Mouse (Mus musculus): Measurements from ENCODE around the gene Pip4k2a.
A peak's percentile ranks its signal among the peaks of the same experiment; 100 is the strongest.
"Not testable (repeated sequence)": the region's sequence is repeated elsewhere in the genome, so short reads cannot be mapped to it uniquely, and the experiment has no call there.

Gene Pip4k2a

DNA sequence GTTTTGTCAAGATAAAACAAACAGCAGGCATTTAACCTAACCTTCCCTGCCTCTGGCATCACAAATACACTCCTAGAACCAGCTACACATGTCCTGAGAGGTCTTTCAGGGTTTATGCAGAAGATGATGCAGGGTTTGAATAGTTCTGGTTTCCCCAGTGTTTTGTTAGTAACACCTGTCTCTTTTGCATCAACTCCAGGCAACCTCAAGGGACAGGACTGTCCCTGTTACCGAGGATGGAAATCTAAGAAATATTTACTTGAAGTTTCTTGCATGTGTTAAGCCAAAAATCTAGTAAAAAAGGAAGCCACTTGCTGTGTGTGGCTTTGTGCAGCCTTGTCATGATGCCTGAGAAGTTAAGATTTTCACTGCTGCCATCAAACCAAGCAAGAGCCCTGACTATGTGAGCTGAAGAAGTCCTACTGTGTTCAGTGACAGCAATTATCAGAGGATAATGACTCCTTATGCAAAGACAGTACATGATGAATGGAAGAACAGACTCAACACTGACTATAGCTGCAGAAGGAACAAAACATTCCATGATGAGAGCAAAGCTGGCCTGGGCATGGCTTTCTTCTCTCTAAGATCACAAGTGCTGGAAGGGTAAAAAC lies 76.3 kb downstream of the Pip4k2a start:
- DNase-seq = no peak

DNA sequence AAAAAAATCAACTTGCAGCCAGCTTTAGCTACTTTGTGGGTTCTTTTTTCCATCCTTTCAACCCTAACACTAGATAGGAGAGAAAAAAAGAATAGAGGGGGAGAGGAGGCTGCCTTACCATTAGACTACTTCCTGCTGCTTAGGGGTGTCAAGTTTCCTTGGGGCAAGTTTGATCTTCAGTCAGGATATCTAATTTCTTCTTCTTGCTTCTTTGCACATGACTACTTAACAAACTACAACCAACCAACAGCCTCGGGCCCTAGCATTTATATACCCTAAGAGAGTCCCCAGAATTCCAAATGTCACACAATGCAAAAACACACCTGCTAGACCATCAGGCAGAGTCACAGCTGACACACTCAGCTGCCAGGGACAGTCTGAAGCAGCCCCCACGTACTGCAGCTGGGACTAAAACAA lies 77.5 kb downstream of the Pip4k2a start:
- no peak for DNase-seq

DNA sequence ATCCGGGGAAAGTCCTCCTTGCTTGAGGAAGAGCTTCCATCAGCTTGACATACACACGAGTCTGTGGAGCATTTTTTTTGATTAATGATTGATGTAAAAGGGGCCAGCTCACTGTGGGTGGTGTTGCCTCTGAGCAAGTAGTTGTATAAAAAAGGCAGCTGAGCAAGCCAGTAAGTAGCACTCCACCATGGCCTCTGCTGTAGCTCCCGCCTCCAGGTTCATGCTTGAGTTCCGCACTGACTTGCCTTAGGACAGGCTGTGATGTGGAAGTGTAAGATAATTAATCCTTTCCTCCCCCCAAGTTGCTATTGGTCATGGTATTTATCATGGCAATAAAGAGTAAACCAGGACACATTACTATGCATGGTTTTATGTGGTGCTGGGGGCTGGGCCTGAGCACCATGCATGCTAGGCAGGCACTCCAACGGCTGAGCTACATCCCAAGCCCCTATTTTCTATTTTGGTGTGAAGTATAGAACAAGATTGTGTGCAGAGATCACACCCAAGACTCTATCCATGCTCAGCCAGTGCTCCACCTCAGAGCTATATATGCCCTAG lies 78.0 kb downstream of the Pip4k2a start:
- DNase-seq = no peak

DNA sequence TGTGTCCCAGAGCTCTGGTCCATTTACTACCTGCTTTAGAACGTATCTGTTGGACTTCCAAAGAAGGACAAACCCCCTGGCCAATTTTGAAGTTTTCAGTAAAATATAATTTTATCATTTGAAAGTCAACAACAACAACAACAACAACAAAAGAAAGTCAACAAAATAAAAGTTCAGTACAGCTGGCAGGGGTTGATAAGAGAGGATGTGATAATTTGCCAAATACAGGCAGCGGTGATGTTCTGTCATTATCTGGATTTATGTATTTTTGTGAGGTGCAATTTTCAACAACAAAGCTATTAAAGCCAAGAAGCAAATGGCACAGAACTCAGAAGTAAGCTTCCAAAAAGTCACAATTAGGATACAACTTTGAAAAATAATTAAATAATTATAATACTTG lies 80.1 kb downstream of the Pip4k2a start:
- DNase-seq = no peak

DNA sequence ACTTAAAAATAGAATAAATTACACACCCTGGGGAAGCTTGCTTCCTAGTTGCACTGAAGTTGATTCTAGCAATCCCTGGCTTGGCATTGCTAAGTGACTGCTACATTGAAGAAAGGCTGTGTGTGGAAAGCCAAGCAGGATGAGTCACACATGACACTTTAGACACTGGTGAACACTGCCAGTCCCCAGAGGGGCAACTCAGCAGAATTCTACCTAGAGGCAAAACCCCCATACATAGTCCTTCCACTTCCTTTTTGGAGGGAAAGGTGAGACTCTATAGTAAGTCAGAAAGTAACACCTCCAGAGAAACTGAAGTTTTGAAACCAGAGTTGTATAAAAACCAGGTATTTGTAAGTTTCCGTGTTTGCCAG lies 80.6 kb downstream of the Pip4k2a start:
- no peak for DNase-seq

DNA sequence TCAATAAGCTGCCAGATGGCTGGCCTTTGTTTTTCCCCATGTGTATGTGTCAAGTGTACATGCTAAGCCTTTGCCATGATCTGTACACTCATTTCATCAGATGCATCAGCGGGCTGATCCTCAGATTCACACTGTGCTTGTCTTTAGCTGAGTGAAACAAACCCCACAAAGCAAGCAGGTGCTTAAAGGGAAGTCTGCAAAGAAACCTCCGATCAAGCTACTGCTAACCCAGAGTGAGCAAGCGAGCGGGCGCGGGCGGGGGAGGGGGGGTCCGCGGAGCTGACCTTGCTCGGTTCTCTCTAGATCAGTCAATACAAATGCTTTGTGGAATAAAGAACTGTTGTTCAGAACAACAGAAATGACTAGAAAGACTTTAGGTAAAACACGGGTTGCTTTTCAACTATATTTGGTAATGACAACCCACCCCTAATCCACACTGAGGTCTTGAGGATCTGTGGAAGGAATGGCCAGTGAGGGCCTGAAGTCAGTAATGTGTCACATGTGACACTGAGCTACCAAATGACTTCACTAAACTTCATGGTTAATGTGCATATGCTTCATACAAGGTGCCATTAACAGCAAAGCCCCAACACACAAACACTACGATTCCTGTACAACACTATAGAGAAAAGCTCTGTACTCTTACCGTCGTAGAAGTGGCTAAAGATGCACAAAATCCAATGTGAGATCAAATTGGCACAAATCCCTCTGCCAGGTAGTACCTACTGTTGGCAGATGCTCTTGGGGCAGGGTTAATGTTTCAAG lies 81.1 kb downstream of the Pip4k2a start:
- peak in 1 of 2 experiments; percentile 37 for DNase-seq

DNA sequence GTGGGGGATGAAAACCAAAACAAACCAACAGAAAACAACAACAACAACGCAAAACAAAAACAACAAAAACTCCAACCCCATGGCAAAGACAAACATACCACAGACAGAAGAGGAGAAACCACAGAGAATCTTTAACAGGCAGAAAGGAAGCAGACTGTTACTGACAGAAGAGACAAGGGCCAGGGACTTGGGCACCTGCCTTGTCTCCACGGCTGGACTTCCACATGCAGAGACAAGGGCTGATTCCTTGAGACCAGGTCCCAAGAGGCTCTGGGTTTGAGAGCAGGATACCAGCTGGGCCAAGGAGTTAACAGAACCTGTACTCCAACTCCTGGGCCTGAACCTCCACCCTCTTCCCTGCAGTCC lies 81.9 kb downstream of the Pip4k2a start:
- DNase-seq = no peak

DNA sequence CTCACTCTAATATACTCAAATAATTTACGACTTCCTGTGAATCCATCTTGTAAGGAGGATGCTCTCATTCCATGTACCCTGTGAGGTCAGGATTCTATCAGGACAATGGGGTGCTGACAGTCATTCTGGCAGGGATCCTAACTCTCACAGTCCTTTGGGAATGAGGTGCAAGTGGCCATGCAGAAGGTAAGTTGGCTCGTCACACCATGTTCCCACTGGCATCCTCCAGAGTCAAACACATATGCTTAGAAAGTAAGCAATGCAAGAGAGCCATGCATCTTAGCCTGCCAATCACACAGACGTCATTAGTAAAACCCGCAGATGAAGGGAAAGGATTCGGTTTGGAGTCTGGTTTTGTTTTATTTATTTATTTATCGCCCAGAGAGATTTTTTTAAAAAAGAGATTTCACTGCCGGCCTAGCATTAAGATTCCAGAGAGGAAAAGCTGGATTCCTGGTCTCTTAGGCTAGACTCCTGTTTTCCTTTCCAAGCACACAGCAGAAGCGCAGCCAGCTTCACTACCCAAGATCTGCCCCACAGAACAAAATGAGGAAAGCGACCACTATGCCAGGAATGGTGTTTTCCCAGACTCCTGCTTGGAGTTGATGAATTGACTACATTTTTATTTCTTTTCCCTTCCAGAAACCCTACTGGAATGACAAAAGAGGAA lies 82.4 kb downstream of the Pip4k2a start:
- DNase-seq = peak in 1 of 2 experiments; percentile 64

DNA sequence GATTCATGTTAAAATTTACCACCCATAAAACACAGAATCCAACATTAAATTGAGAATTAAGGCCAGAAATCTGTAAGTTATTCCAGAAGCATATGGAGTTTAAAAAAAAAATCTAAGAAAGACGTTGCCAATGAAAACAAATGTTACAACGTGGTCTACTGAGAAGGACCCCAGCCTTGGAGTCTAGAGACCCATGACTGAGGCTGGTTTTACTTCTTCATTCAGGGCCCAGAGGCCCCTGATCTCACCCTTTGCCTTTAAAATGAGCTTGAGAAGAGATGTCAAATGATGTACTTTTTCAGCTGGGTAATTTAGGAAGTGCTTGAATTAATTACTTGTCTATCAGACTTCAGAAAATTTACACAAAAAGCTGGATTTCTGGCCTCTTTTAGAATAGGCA lies 83.2 kb downstream of the Pip4k2a start:
- DNase-seq = no peak

DNA sequence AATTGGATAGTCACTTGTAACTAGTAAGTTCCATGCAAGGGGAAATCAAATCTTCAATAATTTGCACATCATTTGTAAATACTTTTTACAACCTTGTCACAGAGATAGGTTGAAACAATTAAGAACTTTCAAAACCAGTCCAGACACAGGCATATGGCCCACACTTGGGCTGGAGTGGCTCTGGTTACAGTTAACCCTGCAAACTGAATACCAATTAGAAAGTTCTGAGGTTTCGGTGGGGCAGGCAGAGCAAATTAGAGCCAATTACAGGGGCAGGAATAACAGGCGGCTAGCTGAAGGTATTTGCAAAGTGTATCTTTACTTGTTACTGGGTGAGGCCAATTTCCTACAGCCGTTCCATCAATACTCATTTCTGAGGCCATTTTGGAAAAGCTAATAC lies 84.3 kb downstream of the Pip4k2a start:
- DNase-seq = no peak

DNA sequence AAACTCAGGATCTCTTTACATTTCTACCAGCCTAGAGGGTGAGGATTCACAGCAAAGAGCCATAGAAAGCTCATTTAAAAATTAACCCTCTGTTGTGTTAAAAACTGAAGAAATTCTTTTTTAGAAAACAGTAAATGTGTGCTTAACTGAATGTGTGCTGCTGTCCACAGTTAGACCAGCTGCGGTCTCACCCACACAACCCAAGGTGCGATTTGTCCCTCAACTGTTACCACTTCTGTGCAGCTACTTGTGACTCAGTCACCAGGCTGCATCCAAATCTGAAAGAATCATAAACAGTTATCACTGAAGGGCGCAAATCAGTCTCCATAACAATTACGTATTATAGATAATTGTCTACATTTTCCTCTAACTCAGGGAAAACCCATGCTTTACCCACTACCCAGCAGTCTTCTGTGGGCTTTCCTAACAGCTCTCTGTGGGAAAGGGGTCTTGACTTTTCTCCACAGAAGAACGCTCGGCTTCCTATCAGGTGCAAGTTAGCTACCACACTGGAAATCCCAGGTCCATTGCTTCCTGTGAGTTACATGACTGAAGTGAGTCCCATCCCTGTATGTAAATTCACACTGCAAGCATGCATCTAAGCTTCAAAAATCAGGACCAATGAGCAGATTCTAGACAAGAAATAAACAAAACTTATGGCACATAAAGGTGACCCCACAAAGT lies 86.5 kb downstream of the Pip4k2a start:
- no peak for DNase-seq

DNA sequence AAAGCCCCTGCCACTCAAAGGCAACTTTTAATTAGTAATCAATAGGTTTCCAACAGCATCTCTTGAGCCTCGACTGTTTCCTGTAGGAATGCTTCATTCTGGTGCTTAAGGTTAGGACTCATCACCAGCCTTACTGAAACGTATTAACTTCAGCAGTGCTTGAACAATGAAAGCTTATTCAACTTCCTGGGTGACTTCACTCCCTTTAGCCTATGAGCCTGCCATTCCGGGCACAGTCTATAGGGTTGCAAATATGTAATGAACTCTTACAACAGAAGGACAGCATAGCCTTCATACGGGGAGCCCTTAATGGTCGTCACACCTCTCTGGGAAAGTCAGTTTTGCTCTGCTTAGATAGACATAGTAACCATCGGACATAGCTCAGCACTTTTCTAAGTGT lies 87.7 kb downstream of the Pip4k2a start:
- no peak for DNase-seq

DNA sequence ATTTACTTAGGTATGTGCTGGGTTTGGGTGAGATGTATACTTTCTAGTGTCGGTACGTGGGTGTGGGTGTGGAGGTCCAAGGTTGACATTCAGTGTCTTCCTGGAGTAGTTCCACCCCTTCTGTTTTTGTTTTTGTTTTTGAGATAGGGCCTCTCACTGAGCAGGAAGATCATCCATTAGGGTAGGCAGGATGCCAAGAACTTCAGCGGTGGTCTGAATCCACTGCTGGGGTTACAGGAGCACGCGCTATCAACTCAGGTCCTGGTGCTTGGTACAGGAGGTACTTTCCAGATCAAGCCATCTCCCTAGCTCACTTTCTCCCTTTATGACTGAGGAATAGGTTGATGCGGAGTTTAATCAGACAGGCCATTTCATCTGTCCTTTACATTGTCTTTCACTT lies 88.2 kb downstream of the Pip4k2a start:
- DNase-seq = peak; percentile 42 to 55

DNA sequence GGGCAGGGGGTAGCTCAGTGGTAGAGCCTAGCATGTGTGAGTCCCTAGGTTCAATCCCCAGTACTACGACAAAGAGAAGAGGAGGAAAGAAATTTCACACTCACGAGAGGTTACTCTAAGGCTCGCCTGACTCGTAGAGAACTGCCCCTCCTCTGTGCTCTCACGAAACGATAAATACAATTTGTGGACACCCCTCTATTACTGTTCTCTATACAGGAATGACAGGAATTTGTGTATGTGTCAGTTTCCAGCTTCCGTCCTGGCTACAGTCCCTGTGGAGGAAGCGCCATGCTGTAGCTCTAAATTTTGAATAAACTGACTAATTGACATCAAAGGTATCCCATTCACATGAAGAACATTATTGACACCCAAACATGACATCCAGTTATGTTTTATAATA lies 90.7 kb downstream of the Pip4k2a start:
- no peak for DNase-seq

DNA sequence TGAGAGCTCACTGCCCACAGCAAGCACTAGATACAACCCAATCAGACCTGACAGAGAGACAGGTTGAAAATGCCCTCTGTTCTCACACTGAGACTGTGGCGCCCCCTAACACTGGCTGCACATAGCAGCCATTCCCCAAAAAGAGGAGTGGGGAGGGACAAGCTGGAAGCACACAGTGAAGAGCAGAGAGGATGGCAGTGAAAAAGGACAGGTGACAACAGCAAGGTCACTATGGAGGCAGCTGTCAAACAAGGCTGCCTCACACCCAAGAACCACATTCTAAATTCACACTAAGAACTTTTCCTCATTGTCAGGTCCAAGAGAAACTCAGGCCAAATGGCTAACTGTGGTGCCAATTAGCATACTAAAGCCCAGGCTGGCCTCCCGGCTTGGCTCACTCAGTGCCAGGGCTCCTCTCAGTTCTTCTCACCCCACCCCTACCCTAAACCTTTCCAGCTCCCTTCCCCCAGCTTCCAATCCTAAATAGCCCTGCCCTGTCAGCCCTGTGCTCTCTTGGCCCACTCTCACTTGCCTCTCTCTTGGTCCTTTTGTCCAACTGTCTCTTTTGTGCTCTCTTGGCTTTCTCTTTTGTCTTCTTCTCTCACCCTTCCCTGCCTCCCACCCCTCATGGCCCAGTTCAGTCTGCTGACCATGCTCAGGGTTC lies 91.4 kb downstream of the Pip4k2a start:
- no peak for DNase-seq

DNA sequence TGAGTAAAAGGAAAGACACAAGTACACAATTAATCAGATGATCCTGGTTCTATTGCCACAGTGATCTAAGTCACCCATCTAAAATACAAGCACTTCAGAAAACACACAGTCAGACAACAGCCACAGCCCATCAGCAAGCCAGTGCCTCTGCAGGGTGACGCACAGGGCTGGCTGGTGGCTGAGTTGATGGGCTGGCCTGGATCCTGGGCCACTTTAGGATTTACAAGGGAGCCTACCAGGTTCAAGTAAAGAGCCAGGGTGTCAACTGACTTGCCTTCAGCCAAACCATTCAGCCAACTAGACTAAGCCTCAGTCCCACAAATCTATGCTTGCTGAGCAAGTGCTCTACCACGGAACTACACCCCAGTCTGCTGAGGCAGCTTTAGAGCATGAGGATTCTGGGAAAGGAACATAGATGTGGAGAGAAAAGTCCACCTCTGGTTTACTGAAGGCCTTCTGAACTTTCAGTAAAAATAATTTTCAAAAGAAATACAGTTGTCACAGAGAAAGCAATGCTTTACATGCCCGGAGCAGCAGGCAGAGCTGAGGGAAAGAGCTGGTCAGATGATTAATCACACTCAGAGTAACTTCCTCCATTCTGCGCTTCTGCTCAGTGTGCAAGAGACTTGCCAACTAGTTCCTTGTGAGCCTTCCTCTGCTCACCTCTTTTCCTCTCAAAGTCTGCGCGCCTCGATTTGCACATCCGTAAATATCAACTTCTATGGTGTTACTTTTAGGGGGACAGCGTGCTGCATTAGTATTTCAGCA lies 94.4 kb downstream of the Pip4k2a start:
- DNase-seq = no peak

DNA sequence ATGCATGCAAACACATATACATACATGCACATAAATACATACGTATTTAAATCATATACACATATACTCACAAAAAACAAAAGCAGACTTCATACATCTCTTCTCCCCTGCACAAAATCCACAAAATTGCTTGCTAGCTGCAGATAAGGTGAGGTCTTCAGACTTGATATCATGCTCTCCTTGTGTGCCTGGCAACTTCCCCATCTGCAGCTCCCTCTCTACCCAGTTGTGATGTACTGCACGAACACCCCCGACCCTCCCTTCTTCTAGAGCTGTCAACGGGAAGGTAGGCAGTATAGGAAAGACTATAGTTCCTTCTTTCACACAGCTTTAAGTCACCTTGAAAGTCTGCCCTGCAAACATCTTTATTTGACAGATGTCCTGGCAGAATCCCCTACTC lies 96.8 kb downstream of the Pip4k2a start:
- no peak for DNase-seq

DNA sequence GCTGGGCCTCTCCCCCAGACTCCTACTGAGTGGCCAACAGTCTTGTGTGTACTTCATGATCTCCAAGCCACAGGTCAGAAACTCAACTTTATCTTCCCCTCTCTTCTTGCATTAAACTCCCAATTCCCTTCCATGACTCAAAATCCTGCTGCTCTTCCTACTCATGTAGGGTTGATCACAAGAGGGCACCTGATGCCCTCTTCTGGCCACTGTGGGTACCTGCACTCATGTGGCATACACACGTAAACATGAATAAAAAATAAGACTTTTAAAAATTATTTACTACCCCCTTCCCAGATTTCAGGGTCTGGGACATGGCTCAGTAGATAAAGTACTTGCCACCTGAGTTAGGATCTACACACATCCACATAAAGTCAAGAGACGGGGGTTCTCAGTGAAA lies 97.3 kb downstream of the Pip4k2a start:
- no peak for DNase-seq

DNA sequence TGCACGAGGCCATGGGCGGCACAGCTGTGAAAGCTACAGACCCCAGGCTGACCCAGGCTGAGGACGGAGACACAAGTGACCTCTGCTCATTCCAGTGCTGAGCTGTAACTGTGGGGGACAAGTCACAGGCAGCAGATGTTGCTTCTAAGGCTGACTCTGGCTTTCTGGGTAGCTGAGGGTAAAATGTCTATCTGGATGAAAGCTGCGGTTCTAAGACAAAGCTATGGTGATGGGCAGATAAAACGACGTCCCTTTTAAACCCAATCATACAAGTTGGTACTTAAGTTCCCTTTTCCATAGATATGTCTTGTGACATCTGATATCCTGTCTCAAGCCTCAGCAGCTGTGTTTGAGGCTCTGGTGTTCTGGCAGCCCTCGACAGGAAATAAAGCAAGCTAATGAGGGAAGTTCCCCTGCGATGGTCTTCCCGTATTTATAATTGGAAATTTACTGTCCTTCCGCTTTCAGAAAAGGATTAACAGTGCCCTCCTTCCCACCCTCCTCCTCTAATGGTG lies 100.1 kb downstream of the Pip4k2a start:
- peak in 1 of 2 experiments; percentile 30 for DNase-seq

DNA sequence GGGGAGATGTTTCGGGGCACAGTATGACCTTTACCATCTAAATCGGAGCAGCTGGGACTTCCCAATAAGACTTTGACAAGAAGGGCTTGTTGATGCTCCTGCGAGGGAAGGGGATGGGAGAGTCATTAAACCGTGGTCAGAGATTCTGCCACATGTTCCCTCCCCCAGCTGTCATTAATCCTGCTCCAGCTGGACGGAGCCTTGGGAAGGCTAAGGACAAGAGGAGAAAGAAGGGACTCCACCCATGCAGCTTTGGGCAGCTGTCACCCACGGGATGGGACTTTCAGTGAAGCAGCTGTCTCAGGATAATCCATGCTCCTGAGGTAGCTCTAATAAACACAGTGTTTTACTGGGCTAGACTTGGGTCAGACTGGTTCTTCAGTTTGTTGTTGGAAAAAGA lies 101.9 kb downstream of the Pip4k2a start:
- DNase-seq = no peak

DNA sequence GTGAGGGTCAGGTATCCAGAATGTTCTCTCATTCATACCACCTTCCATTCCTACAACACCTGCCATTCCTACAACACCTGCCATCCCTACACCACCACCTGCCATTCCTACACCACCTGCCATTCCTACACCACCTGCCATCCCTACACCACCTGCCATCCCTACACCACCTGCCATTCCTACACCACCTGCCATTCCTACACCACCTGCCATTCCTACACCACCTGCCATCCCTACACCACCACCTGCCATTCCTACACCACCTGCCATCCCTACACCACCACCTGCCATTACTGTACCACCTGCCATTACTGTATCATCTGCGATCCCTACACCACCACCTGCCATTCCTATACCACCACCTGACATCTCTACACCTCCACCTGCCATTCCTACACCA lies 104.6 kb downstream of the Pip4k2a start:
- not testable (repeated sequence) for DNase-seq

Data from kidney, postnatal 36 days (tissue).